Mouse (Mus musculus) C3H10T1/2 (cell line): ENCODE data around the gene Ccl5. TPM values are rescaled to one million over a fixed set of nuclear protein-coding genes. Genes with fewer than 3 reads are reported as not detected.

Experiments used
- polyA plus RNA-seq, 2 experiments: library from polyadenylated mRNA; unstranded; fragments of >200 nt; fragmentation: generic; extraction: Trizol; gene quantifications; one replicate each; pipeline ENCODE4 v1.2.1; 2012; ENCODE audit warnings: missing spikeins in 2 of 2

The Ccl5 gene
- polyA plus RNA-seq: 10 to 100 TPM in 1 of 2 experiments, 1 to 10 TPM in 1; 4.4 to 79.3 TPM

DNA sequence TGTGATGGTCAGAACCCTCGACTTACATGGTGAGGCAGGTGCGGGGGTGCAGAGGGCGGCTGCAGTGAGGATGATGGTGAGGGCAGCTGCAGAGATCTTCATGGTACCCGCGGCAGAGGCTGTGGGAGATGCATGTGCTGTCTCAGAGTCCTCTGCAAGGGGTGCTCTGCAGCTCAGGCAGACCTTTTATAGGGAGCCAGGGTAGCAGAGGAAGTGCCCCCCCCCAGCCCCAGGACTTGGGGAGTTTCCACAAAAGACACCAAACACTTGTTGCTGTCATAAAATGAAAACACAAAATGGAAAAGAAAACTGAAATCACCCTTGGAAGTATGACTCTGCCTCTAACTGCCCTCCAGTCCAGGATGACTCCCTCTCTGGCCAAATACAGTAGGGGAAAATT lies at the start of gene Ccl5:
TSS of gene Ccl5 (minus strand) at position 159 of the 400 bp plus-strand sequence.

GRCm38 (mm10) chr11:83578186-83578760 lies 48.0 kb upstream of the Ccl5 start, which contains the start of gene Ccl9:
Gene Ccl9, minus strand, starts transcription at chr11:83578636.

GRCm38 (mm10) chr11:83522075-83522474 lies 8.2 kb downstream of the Ccl5 start, which contains the start of gene Heatr9:
Gene Heatr9, minus strand, starts transcription at chr11:83522175.

Other genes starting within 250 kb of the Ccl5 start
- not detected for gene Slfn14, start 243.8 kb downstream of the Ccl5 start, polyA plus RNA-seq
- 10 to 100 TPM; 20.7 to 83.3 TPM for gene Ap2b1, start 231.5 kb downstream of the Ccl5 start, polyA plus RNA-seq
- 1 to 10 TPM; 2.5 to 9.6 TPM for gene Pex12, start 227.9 kb downstream of the Ccl5 start, polyA plus RNA-seq
- gene Rasl10b, start 121.4 kb downstream of the Ccl5 start, polyA plus RNA-seq: under 1 TPM; 0.07 to 0.08 TPM
- under 1 TPM in 1 of 2 experiments, not detected in 1; 0.01 TPM for gene Gas2l2, start 101.1 kb downstream of the Ccl5 start, polyA plus RNA-seq
- 10 to 100 TPM in 1 of 2 experiments, 1 to 10 TPM in 1; 4.0 to 14.1 TPM for gene 1700020L24Rik, start 92.8 kb downstream of the Ccl5 start, polyA plus RNA-seq
- 1 to 10 TPM; 1.5 to 6.8 TPM for gene Mmp28, start 67.4 kb downstream of the Ccl5 start, polyA plus RNA-seq
- gene Taf15, start 57.4 kb downstream of the Ccl5 start, polyA plus RNA-seq: 10 to 100 TPM in 1 of 2 experiments, 1 to 10 TPM in 1; 5.6 to 36.5 TPM
- under 1 TPM in 1 of 2 experiments, not detected in 1; 0.04 TPM for gene Heatr9, start 8.3 kb downstream of the Ccl5 start, polyA plus RNA-seq
- 1 to 10 TPM; 1.6 to 6.6 TPM for gene Ccl9, start 48.1 kb upstream of the Ccl5 start, polyA plus RNA-seq
- gene Ccl6, start 62.6 kb upstream of the Ccl5 start, polyA plus RNA-seq: under 1 TPM in 1 of 2 experiments, not detected in 1; 0.47 TPM
- gene Rpl9-ps1, start 115.1 kb upstream of the Ccl5 start, polyA plus RNA-seq: not detected
- gene Ccl3, start 118.8 kb upstream of the Ccl5 start, polyA plus RNA-seq: not detected
- not detected for gene Ccl4, start 132.1 kb upstream of the Ccl5 start, polyA plus RNA-seq
- gene Wfdc17, start 173.5 kb upstream of the Ccl5 start, polyA plus RNA-seq: under 1 TPM in 1 of 2 experiments, not detected in 1; 0.21 TPM
- gene Wfdc18, start 178.5 kb upstream of the Ccl5 start, polyA plus RNA-seq: 10 to 100 TPM in 1 of 2 experiments, under 1 TPM in 1; 0.85 to 11.0 TPM
- gene Wfdc21, start 216.4 kb upstream of the Ccl5 start, polyA plus RNA-seq: 1 to 10 TPM in 1 of 2 experiments, not detected in 1; 6.1 TPM
- 10 to 100 TPM in 1 of 2 experiments, 1 to 10 TPM in 1; 6.4 to 21.6 TPM for gene Heatr6, start 223.2 kb upstream of the Ccl5 start, polyA plus RNA-seq